Mouse (Mus musculus): Measurements from ENCODE around the gene Cdc34.
A peak's percentile ranks its signal among the peaks of the same experiment; 100 is the strongest.

Gene Cdc34

GRCm38 (mm10) chr10:79721089-79721488 lies 39.1 kb downstream of the Cdc34 start:
- DNase-seq = no peak

- no peak for DNase-seq
Measured at GRCm38 (mm10) chr10:79723047-79723446, 41.1 kb downstream of the Cdc34 start.

GRCm38 (mm10) chr10:79723692-79724091 lies 41.7 kb downstream of the Cdc34 start:
- DNase-seq = no peak

GRCm38 (mm10) chr10:79726090-79726489 lies 44.1 kb downstream of the Cdc34 start:
- DNase-seq = peak; percentile 69

- no peak for DNase-seq
Measured at GRCm38 (mm10) chr10:79728323-79729249, 46.6 kb downstream of the Cdc34 start.

- no peak for DNase-seq
Measured at GRCm38 (mm10) chr10:79729357-79729965, 47.5 kb downstream of the Cdc34 start.

- DNase-seq = peak; percentile 65
Measured at GRCm38 (mm10) chr10:79732500-79732899, 50.5 kb downstream of the Cdc34 start.

GRCm38 (mm10) chr10:79733847-79734246 lies 51.9 kb downstream of the Cdc34 start:
- no peak for DNase-seq

GRCm38 (mm10) chr10:79735361-79735760 lies 53.4 kb downstream of the Cdc34 start:
- no peak for DNase-seq

GRCm38 (mm10) chr10:79736706-79737105 lies 54.7 kb downstream of the Cdc34 start:
- DNase-seq = no peak
